Mouse (Mus musculus): ENCODE measurements around the gene Ankrd11. TPM values are rescaled to one million over a fixed set of nuclear protein-coding genes. Genes with fewer than 3 reads are reported as not detected.

Gene Ankrd11
- polyA plus RNA-seq, 1 experiment: 41.9 TPM

DNA sequence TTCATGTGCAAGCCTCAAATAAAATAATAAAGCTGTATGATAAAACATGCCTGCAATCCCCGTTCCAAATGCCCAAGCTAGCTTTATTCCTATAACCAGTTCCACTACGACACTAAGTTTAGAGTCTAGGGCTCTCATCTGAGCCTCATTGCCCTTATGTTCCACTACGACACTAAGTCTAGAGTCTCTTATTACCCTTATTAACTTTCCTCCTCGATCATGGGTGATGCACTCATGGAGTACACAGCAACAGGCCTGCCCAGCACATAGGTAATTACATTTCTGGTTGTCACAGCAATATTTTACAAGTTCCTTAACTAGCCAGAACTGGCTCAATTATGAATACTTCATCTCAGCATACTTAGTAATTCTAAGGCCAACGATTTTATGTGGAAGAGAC lies 36.3 kb downstream of the Ankrd11 start:
- TF ChIP-seq POLR2A (IDR thresholded peaks at IDR 0.05; ENCODE audit: control insufficient read depth, low read depth, low read length) (no peak), CTCF (IDR thresholded peaks at IDR 0.05; ENCODE audit: control insufficient read depth, insufficient read depth, insufficient replicate concordance, low read depth, low read length) (no peak)
- Histone ChIP-seq H3K27ac (ENCODE audit: control insufficient read depth, insufficient read depth, low read depth, low read length) (no peak overlapping the region), H3K36me3 (ENCODE audit: control insufficient read depth, insufficient read depth, low read length) (no peaks in the 10 kb centered on the region)

GRCm38 (mm10) chr8:123005328-123005727 lies 36.7 kb downstream of the Ankrd11 start:
- TF ChIP-seq POLR2A (IDR thresholded peaks at IDR 0.05; ENCODE audit: control insufficient read depth, low read depth, low read length) (no peak), CTCF (IDR thresholded peaks at IDR 0.05; ENCODE audit: control insufficient read depth, insufficient read depth, insufficient replicate concordance, low read depth, low read length) (no peak)
- no peaks in the 10 kb centered on the region for H3K4me1 ChIP-seq (ENCODE audit: control insufficient read depth, insufficient read depth, low read length)
- H3K27ac ChIP-seq (ENCODE audit: control insufficient read depth, insufficient read depth, low read depth, low read length): no peak overlapping the region
- H3K4me3 ChIP-seq (ENCODE audit: control insufficient read depth, low read depth, low read length): no peak overlapping the region
- no peaks in the 10 kb centered on the region for H3K27me3 ChIP-seq (ENCODE audit: control insufficient read depth, insufficient read depth, low read length)
- no peaks in the 10 kb centered on the region for H3K36me3 ChIP-seq (ENCODE audit: control insufficient read depth, insufficient read depth, low read length)

More for the DNA sequence above, 36.3 kb downstream of the Ankrd11 start:
- no peak overlapping the region for H3K4me3 ChIP-seq (ENCODE audit: control insufficient read depth, low read depth, low read length)
- H3K4me1 ChIP-seq (ENCODE audit: control insufficient read depth, insufficient read depth, low read length): no peaks in the 10 kb centered on the region
- H3K27me3 ChIP-seq (ENCODE audit: control insufficient read depth, insufficient read depth, low read length): no peaks in the 10 kb centered on the region

DNA sequence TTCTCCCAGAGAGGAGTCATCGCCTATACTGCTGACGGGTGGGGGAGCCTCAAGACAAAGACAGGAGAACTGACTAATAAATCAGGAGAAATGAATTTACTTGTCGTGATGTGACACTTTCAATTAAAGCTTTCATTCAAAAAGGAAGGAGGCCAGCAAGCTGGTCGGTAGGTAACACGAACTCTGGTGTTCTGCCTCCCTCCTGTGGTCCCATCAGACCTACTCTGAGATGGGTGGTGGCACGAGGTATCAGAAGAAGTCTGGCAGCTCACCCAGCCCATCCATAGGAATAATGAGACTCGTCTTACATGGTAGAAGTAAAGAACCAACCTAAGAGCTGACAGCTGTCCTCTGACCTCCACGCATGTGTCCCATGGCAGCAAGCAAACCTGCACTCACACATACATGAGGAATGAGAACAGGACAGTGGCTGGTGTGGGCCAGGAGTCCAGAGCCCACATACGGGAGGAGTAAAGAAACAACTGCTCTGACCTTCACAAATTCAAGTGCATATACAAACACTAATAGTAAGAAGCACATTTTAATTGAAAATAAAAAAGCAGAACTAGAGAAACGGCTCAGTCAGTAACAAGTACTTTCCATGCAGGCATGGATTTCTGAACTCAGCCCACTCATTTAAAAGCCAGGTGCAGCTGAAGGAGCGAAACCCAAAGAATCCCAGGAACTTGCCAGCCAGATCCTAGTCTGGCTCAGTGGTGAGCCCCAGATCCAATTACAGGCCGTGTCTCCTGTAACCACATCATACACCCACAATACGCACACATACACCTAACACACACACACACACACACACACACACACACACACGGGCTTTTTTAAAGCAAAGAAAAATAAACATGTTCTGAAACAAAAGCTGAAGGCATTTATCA lies 37.8 kb downstream of the Ankrd11 start:
- no peaks in the 10 kb centered on the region for H3K36me3 ChIP-seq (ENCODE audit: control insufficient read depth, insufficient read depth, low read length)
- no peak overlapping the region for H3K4me3 ChIP-seq (ENCODE audit: control insufficient read depth, low read depth, low read length)
- no peaks in the 10 kb centered on the region for H3K4me1 ChIP-seq (ENCODE audit: control insufficient read depth, insufficient read depth, low read length)
- H3K27ac ChIP-seq (ENCODE audit: control insufficient read depth, insufficient read depth, low read depth, low read length): no peak overlapping the region
- TF ChIP-seq POLR2A (IDR thresholded peaks at IDR 0.05; ENCODE audit: control insufficient read depth, low read depth, low read length) (no peak), CTCF (IDR thresholded peaks at IDR 0.05; ENCODE audit: control insufficient read depth, insufficient read depth, insufficient replicate concordance, low read depth, low read length) (no peak)
- no peaks in the 10 kb centered on the region for H3K27me3 ChIP-seq (ENCODE audit: control insufficient read depth, insufficient read depth, low read length)

DNA sequence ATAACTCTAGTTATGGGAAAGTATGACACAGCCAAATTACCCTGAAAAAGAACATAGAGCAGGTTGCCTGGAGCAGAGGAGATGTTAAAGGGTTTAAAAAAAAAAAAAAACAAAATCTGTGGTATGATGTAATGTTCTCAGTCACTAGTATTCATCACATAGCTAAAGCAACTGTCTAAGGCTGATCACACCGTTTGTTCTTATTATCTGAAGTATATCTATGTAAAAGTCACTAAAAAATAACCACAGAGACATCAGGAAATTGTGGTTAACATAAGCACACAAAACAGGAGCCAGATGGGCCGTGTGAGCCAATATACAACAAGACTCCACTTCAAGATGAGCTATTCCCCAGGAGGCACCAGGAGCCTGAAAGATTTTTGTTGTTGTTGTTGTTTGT lies 41.8 kb downstream of the Ankrd11 start:
- peaks cover 4% of the 10 kb centered on the region; the same call in 1 of the 2 replicates for H3K4me1 ChIP-seq (ENCODE audit: control insufficient read depth, insufficient read depth, low read length)
- H3K36me3 ChIP-seq (ENCODE audit: control insufficient read depth, insufficient read depth, low read length): no peaks in the 10 kb centered on the region
- no peak overlapping the region for H3K27ac ChIP-seq (ENCODE audit: control insufficient read depth, insufficient read depth, low read depth, low read length)
- no peak for TF ChIP-seq CTCF (IDR thresholded peaks at IDR 0.05; ENCODE audit: control insufficient read depth, insufficient read depth, insufficient replicate concordance, low read depth, low read length)
- no peak for TF ChIP-seq POLR2A (IDR thresholded peaks at IDR 0.05; ENCODE audit: control insufficient read depth, low read depth, low read length)
- no peak overlapping the region for H3K4me3 ChIP-seq (ENCODE audit: control insufficient read depth, low read depth, low read length)
- no peaks in the 10 kb centered on the region for H3K27me3 ChIP-seq (ENCODE audit: control insufficient read depth, insufficient read depth, low read length)

GRCm38 (mm10) chr8:122997963-122998362 lies 44.1 kb downstream of the Ankrd11 start:
- no peak overlapping the region for H3K4me3 ChIP-seq (ENCODE audit: control insufficient read depth, low read depth, low read length)
- TF ChIP-seq CTCF (IDR thresholded peaks at IDR 0.05; ENCODE audit: control insufficient read depth, insufficient read depth, insufficient replicate concordance, low read depth, low read length) (no peak), POLR2A (IDR thresholded peaks at IDR 0.05; ENCODE audit: control insufficient read depth, low read depth, low read length) (no peak)
- no peak overlapping the region for H3K27ac ChIP-seq (ENCODE audit: control insufficient read depth, insufficient read depth, low read depth, low read length)
- no peaks in the 10 kb centered on the region for H3K36me3 ChIP-seq (ENCODE audit: control insufficient read depth, insufficient read depth, low read length)
- H3K4me1 ChIP-seq (ENCODE audit: control insufficient read depth, insufficient read depth, low read length): peaks cover 4% of the 10 kb centered on the region; the same call in 1 of the 2 replicates
- no peaks in the 10 kb centered on the region for H3K27me3 ChIP-seq (ENCODE audit: control insufficient read depth, insufficient read depth, low read length)

DNA sequence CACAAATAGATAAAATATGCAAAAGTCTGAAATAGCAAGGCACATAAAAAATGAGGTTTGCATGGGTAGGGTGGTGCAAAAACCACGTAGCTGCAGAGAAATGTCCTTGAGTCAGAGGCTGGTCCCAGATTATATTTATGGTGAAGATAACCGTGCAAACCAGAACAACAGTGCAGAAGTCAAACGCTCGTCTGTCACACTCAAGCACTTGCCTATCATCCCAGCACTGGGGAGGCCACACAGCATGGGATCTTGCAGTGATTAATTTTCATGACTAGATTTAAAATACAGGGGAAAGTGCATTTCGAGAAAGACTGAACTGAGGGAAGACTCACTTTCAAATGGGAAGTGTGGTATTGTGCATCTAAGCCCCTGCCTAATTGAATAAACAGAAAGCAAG lies 48.3 kb downstream of the Ankrd11 start:
- Histone ChIP-seq H3K4me3 (ENCODE audit: control insufficient read depth, low read depth, low read length) (no peak overlapping the region), H3K27me3 (ENCODE audit: control insufficient read depth, insufficient read depth, low read length) (no peaks in the 10 kb centered on the region), H3K4me1 (ENCODE audit: control insufficient read depth, insufficient read depth, low read length) (peaks cover 4% of the 10 kb centered on the region; the same call in 1 of the 2 replicates), H3K27ac (ENCODE audit: control insufficient read depth, insufficient read depth, low read depth, low read length) (no peak overlapping the region), H3K36me3 (ENCODE audit: control insufficient read depth, insufficient read depth, low read length) (no peaks in the 10 kb centered on the region)
- no peak for TF ChIP-seq CTCF (IDR thresholded peaks at IDR 0.05; ENCODE audit: control insufficient read depth, insufficient read depth, insufficient replicate concordance, low read depth, low read length)

- no peak overlapping the region for H3K4me3 ChIP-seq (ENCODE audit: control insufficient read depth, low read depth, low read length)
- H3K36me3 ChIP-seq (ENCODE audit: control insufficient read depth, insufficient read depth, low read length): no peaks in the 10 kb centered on the region
- H3K4me1 ChIP-seq (ENCODE audit: control insufficient read depth, insufficient read depth, low read length): peaks cover under 1% of the 10 kb centered on the region; the same call in 1 of the 2 replicates
- no peak overlapping the region for H3K27ac ChIP-seq (ENCODE audit: control insufficient read depth, insufficient read depth, low read depth, low read length)
- no peaks in the 10 kb centered on the region for H3K27me3 ChIP-seq (ENCODE audit: control insufficient read depth, insufficient read depth, low read length)
- TF ChIP-seq CTCF (IDR thresholded peaks at IDR 0.05; ENCODE audit: control insufficient read depth, insufficient read depth, insufficient replicate concordance, low read depth, low read length) (no peak), POLR2A (IDR thresholded peaks at IDR 0.05; ENCODE audit: control insufficient read depth, low read depth, low read length) (no peak)
Measured at GRCm38 (mm10) chr8:122993031-122993430, 49.0 kb downstream of the Ankrd11 start.
